Comparison of ENCODE assay signal across 17 mouse cellular contexts in genomic region chr5:118574997-118575396, GRCm38 (mm10). TPM values are rescaled to one million over a fixed set of nuclear protein-coding genes. Genes with fewer than 3 reads are reported as not detected.
DNase-seq lines count a peak whose midpoint lies in the region; ATAC-seq and TF ChIP-seq lines count a peak whose summit lies in the region.
"Had no signal": no experiment of that assay in that cellular context is flagged by ENCODE, and none has a peak within 500 bp of the region (broad histone marks: within the 10 kb centered on the region; RNA-seq: fewer than 3 reads in every experiment).

No protein-coding gene starts in this region.

- no peak overlapping the region for H3K9ac ChIP-seq in lung, embryonic 16.5 days (ENCODE audit: low read length)
- H3K9ac ChIP-seq in ES-E14 (ENCODE audit: insufficient read depth, low read depth, low read length, poor library complexity, severe bottlenecking): no peak overlapping the region
- H3K9ac ChIP-seq: embryonic facial prominence, embryonic 15.5 days; heart, embryonic 15.5 days; kidney, embryonic 15.5 days; limb, embryonic 13.5 days; liver, embryonic 15.5 days; neural tube, embryonic 12.5 days had no signal

- no peaks in the 10 kb centered on the region for H3K27me3 ChIP-seq in lung, embryonic 16.5 days (ENCODE audit: control insufficient read depth, insufficient read depth, low read depth, low read length)
- H3K27me3 ChIP-seq: embryonic facial prominence, embryonic 15.5 days; heart, embryonic 15.5 days; limb, embryonic 13.5 days; liver, embryonic 15.5 days; neural tube, embryonic 12.5 days had no signal

- no peak overlapping the region for H3K4me2 ChIP-seq in lung, embryonic 16.5 days (ENCODE audit: low read depth, low read length)
- H3K4me2 ChIP-seq: embryonic facial prominence, embryonic 15.5 days; heart, embryonic 15.5 days; kidney, embryonic 15.5 days; liver, embryonic 15.5 days; neural tube, embryonic 12.5 days had no signal

- DNase-seq in gastrocnemius, adult 2 months: no peak
- no peak for DNase-seq in gastrocnemius, postnatal 25 days
- no peak for DNase-seq in lung, postnatal 4 days
- DNase-seq in ES-E14 (ENCODE audit: low read depth, low spot score): no peak
- DNase-seq in embryo, embryonic 9.5 days (ENCODE audit: extremely low spot score): no peak
- DNase-seq in embryo, embryonic 10 days (ENCODE audit: low spot score): no peak
- DNase-seq: heart, adult 11 months; thymus, adult 2 months had no signal

- 0 out of 2 replicates have a peak, but pooled peaks have one; percentile 5 for TF ChIP-seq CTCF in gastrocnemius, adult 2 months (IDR thresholded peaks at IDR 0.05)

- peaks cover 22% of the 10 kb centered on the region for H3K4me1 ChIP-seq in lung, embryonic 16.5 days (replicated peaks; ENCODE audit: control insufficient read depth, insufficient read depth, low read length)
- peaks cover 0 to 29% of the 10 kb centered on the region in 2 experiments; a peak in 2 of 4 replicates for H3K4me1 ChIP-seq in ES-E14 (ENCODE audit: control insufficient read depth in 2 of 2, insufficient read depth in 2 of 2, low read length in 2 of 2, poor library complexity in 1 of 2)

- H3K4me3 ChIP-seq in gastrocnemius, adult 2 months: no peak overlapping the region
- no peak overlapping the region for H3K4me3 ChIP-seq in lung, embryonic 16.5 days (ENCODE audit: low read length)
- no peak overlapping the region for H3K4me3 ChIP-seq in ES-E14 (ENCODE audit: insufficient read depth in 1 of 2, low read depth in 1 of 2, low read length in 2 of 2, poor library complexity in 1 of 2, severe bottlenecking in 1 of 2)
- H3K4me3 ChIP-seq: embryonic facial prominence, embryonic 15.5 days; forebrain, embryonic 10.5 days; heart, embryonic 15.5 days; kidney, embryonic 15.5 days; limb, embryonic 13.5 days; liver, embryonic 15.5 days; neural tube, embryonic 12.5 days had no signal

- no peaks in the 10 kb centered on the region for H3K36me3 ChIP-seq in lung, embryonic 16.5 days (ENCODE audit: control insufficient read depth, insufficient read depth, low read length)
- H3K36me3 ChIP-seq in ES-E14 (ENCODE audit: control insufficient read depth, insufficient read depth, low read length, poor library complexity, severe bottlenecking): no peaks in the 10 kb centered on the region; the same call in 1 of the 2 replicates
- H3K36me3 ChIP-seq: embryonic facial prominence, embryonic 15.5 days; forebrain, embryonic 10.5 days; heart, embryonic 15.5 days; kidney, embryonic 15.5 days; limb, embryonic 13.5 days; neural tube, embryonic 12.5 days had no signal

- H3K9me3 ChIP-seq in lung, embryonic 16.5 days (ENCODE audit: control insufficient read depth, low read length): no peaks in the 10 kb centered on the region
- H3K9me3 ChIP-seq in ES-E14 (ENCODE audit: control insufficient read depth, insufficient read depth, low read depth, low read length): no peaks in the 10 kb centered on the region
- H3K9me3 ChIP-seq: embryonic facial prominence, embryonic 15.5 days; forebrain, embryonic 10.5 days; heart, embryonic 15.5 days; kidney, embryonic 15.5 days; limb, embryonic 13.5 days; liver, embryonic 15.5 days; neural tube, embryonic 12.5 days had no signal

- in situ Hi-C loops in ES-E14 (cut with MboI; ENCODE audit: low sequenced_read_pairs in 2 of 2, unreplicated experiment in 2 of 2): no loop called here

- intact Hi-C loops in gastrocnemius, adult 2 months (cut with DNase I): no loop called here

- ATAC-seq in lung, embryonic 16.5 days (ENCODE audit: low read depth): peak; percentile 67
- ATAC-seq in megakaryocyte, adult 5-6 weeks (ENCODE audit: poor library complexity, severe bottlenecking): peak; percentile 84

- WGBS in lung, embryonic 16.5 days: 46% methylated on average over 7 of the region's 7 CpGs

- no peak overlapping the region for H3K27ac ChIP-seq in gastrocnemius, adult 2 months
- no peak overlapping the region for H3K27ac ChIP-seq in lung, embryonic 16.5 days (ENCODE audit: low read length)
- H3K27ac ChIP-seq in ES-E14 (ENCODE audit: insufficient read depth, low read depth, low read length, poor library complexity, severe bottlenecking): peak overlapping the region; percentile 9; the same call in 1 of the 2 replicates
- H3K27ac ChIP-seq: embryonic facial prominence, embryonic 15.5 days; forebrain, embryonic 10.5 days; heart, embryonic 15.5 days; kidney, embryonic 15.5 days; limb, embryonic 13.5 days; liver, embryonic 15.5 days; neural tube, embryonic 12.5 days had no signal

TF ChIP-seq in ES-E14, 5 proteins besides CTCF, POLR2A, EP300 and RAD21:
- TF ChIP-seq MAFK (IDR thresholded peaks at IDR 0.05; ENCODE audit: insufficient read depth, low read depth, low read length) (no peak), ZC3H11A (IDR thresholded peaks at IDR 0.05; ENCODE audit: borderline replicate concordance, low read depth, low read length) (no peak), HCFC1 (IDR thresholded peaks at IDR 0.05; ENCODE audit: borderline replicate concordance, insufficient read depth, low read length) (no peak), CHD2 (IDR thresholded peaks at IDR 0.05; ENCODE audit: low read depth, low read length) (no peak), ZNF384 (IDR thresholded peaks at IDR 0.05; ENCODE audit: low read depth, low read length) (no peak)

RNA-seq across cellular contexts. Expression of gene Med13l, which starts 14.5 kb away (rescaled TPM):
- total RNA-seq in gastrocnemius, adult 2 months (2021): 10 to 100 TPM; 21.5 to 28.3 TPM
- 10 to 100 TPM; 19.7 to 22.7 TPM for total RNA-seq in gastrocnemius, postnatal 25 days (2021)
- 9.5 and 11.0 TPM in 2 replicates for polyA plus RNA-seq in lung, embryonic 16.5 days (2015; fragmentation: Nextera tagmentation; extraction: Ambion mirVana)
- 52.4 and 61.6 TPM in 2 replicates for total RNA-seq in ES-E14 (2012; rRNA removed)
- total RNA-seq in megakaryocyte, adult 5-6 weeks (2015): 25.6 and 30.7 TPM in 2 replicates
- 21.5 and 31.8 TPM in 2 replicates for total RNA-seq in megakaryocyte, adult 5-6 weeks (2017)
